Mouse (Mus musculus): ENCODE data around the gene Iqsec1. TPM values are rescaled to one million over a fixed set of nuclear protein-coding genes. Genes with fewer than 3 reads are reported as not detected.

Gene Iqsec1
- total RNA-seq, 2 experiments from 2014 or later: 343 TPM

- no peak for DNase-seq (ENCODE audit: low spot score in 2 of 2)
Observed at GRCm38 (mm10) chr6:90625207-90625994, 363.1 kb downstream of the Iqsec1 start.

GRCm38 (mm10) chr6:90624733-90625132 lies 363.8 kb downstream of the Iqsec1 start:
- DNase-seq (ENCODE audit: low spot score in 2 of 2): no peak

- DNase-seq (ENCODE audit: low spot score in 2 of 2): peak in 1 of 2 experiments; percentile 12
Observed at GRCm38 (mm10) chr6:90624184-90624583, 364.3 kb downstream of the Iqsec1 start.

- no peak for DNase-seq (ENCODE audit: low spot score in 2 of 2)
Observed at GRCm38 (mm10) chr6:90623456-90623836, 365.0 kb downstream of the Iqsec1 start.

- DNase-seq (ENCODE audit: low spot score in 2 of 2): no peak
Observed at GRCm38 (mm10) chr6:90622758-90623455, 365.6 kb downstream of the Iqsec1 start.

- DNase-seq (ENCODE audit: low spot score in 2 of 2): no peak
Observed at GRCm38 (mm10) chr6:90621584-90621890, 366.9 kb downstream of the Iqsec1 start.

GRCm38 (mm10) chr6:90620791-90621583 lies 367.5 kb downstream of the Iqsec1 start:
- no peak for DNase-seq (ENCODE audit: low spot score in 2 of 2)

GRCm38 (mm10) chr6:90619936-90620335 lies 368.5 kb downstream of the Iqsec1 start:
- no peak for DNase-seq (ENCODE audit: low spot score in 2 of 2)

GRCm38 (mm10) chr6:90618821-90619636 lies 369.5 kb downstream of the Iqsec1 start:
- no peak for DNase-seq (ENCODE audit: low spot score in 2 of 2)

- DNase-seq (ENCODE audit: low spot score in 2 of 2): no peak
Observed at GRCm38 (mm10) chr6:90618274-90618673, 370.2 kb downstream of the Iqsec1 start.

- no peak for DNase-seq (ENCODE audit: low spot score in 2 of 2)
Observed at GRCm38 (mm10) chr6:90616481-90616880, 372.0 kb downstream of the Iqsec1 start.

GRCm38 (mm10) chr6:90615991-90616390 lies 372.5 kb downstream of the Iqsec1 start:
- no peak for DNase-seq (ENCODE audit: low spot score in 2 of 2)

- DNase-seq (ENCODE audit: low spot score in 2 of 2): no peak
Observed at GRCm38 (mm10) chr6:90615362-90615761, 373.1 kb downstream of the Iqsec1 start.

- DNase-seq (ENCODE audit: low spot score in 2 of 2): no peak
Observed at GRCm38 (mm10) chr6:90613277-90613676, 375.2 kb downstream of the Iqsec1 start.

GRCm38 (mm10) chr6:90610248-90610647 lies 378.2 kb downstream of the Iqsec1 start:
- no peak for DNase-seq (ENCODE audit: low spot score in 2 of 2)

- DNase-seq (ENCODE audit: low spot score in 2 of 2): no peak
Observed at GRCm38 (mm10) chr6:90608186-90608585, 380.3 kb downstream of the Iqsec1 start.

- peak; percentile 66 to 73 for DNase-seq (ENCODE audit: low spot score in 2 of 2)
Observed at GRCm38 (mm10) chr6:90607196-90607595, 381.3 kb downstream of the Iqsec1 start.

GRCm38 (mm10) chr6:90606538-90606937 lies 381.9 kb downstream of the Iqsec1 start:
- peak; percentile 53 to 62 for DNase-seq (ENCODE audit: low spot score in 2 of 2)

Data from left cerebral cortex, adult 18-20 months (tissue).